Mouse (Mus musculus) erythroblast, embryonic 14.5 days (primary cell): ENCODE data around the gene Dxo.

ENCODE experiments used
- GATA1 ChIP-seq: IDR thresholded peaks from 2 replicates; pipeline ENCODE4 v1.6.1; 2012; ENCODE audit warnings: low read length, inconsistent platforms, mixed read lengths
- TAL1 ChIP-seq: IDR thresholded peaks from 3 replicates; pipeline ENCODE4 v1.6.1; 2012; ENCODE audit warnings: low read length, inconsistent platforms, mixed read lengths

GRCm38 (mm10) chr17:34796311-34797140 is 40.3 kb upstream of the Dxo start:
- TF ChIP-seq GATA1 (no peak), TAL1 (no peak)
